Mouse (Mus musculus) fibroblast of lung, adult 2 months (primary cell): ENCODE measurements around the gene Rasgef1a.

Source experiments
- DNase-seq: peaks from one replicate; pipeline ENCODE4 v3.0.0-alpha.2; 2011; ENCODE audit warnings: low read depth

Gene Rasgef1a

DNA sequence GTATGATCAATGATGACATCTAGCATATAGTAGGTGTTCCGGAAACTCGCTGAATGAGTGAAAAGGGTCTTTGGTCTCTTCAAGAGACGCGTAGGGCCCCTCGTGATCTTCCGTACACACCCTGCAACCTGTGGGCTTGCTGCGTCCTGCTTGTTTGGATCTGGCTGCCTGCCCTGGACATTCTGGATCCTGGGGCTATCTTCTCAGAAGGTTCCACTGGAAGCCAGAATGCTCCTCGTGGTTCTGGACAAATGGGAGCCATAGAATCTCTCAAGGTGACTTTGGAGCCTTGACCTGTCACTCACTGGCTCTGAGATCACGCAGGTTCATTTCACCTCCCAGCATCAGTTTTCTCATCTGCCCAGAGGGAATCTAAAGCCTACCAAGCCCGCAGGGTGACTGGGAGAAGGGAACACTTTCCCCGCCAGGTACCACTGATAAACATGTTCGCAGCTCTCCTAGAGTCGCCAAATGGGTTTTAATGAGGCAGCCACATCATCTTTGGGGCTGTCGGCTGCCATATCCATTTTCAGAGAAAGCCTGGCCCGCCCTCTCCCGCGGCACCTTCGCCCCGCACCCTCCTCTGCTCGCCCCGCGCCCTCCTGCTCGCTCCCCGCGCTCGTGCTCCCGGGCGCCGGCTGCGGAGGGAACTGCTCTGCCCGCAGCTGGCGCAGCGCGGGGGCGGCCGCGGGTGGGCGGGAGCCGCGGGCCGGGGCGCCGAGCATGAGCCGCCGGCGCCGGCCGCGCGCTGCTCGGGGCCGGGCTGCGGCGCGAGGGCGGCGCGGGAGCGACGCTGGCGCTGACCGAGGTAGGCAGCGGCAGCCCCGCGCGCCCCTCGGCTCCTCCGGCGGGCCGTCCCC is at the start of gene Rasgef1a:
Gene Rasgef1a (plus strand): TSS at position 683 of the 860 bp plus-strand sequence.
- DNase-seq: no peak

DNA sequence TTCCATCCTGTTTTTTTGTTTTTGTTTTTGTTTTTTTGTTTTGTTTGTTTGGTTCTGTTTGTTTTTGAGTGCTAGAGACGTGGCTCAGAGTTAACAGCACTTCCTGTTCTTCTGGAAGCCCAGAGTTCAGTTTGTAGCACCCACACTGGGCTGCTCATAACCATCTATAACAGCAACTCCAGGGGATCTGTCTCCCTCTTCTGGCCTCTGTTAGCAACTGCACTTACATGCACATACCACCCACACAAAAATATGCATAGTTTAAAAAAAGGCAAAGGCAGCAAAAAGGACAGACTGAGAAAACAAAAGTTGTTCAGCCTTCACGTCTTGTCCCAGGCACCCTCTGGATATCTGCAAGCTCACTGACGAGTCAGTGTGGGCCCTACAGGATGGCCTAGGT is 48.0 kb upstream of the Rasgef1a start:
- no peak for DNase-seq

DNA sequence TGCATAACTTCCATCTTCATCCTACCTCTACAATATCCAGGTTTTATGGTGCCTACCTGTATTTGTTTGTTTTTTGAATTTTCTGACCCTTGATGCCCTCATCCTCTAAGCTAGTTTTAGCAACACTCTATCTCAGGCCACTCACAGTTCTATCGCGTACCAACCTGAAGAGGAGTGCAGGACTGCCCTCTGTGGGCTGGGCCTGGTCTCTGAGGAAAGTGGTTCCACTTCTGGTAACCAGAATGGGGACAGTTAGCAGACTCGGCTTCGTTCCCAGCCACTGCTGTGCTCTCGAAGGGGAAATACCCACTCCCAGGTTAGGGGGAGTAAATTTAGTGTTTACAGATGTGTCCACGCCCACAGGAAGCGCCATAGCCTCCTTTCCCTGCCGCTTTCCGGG is 44.5 kb upstream of the Rasgef1a start:
- DNase-seq: no peak

DNA sequence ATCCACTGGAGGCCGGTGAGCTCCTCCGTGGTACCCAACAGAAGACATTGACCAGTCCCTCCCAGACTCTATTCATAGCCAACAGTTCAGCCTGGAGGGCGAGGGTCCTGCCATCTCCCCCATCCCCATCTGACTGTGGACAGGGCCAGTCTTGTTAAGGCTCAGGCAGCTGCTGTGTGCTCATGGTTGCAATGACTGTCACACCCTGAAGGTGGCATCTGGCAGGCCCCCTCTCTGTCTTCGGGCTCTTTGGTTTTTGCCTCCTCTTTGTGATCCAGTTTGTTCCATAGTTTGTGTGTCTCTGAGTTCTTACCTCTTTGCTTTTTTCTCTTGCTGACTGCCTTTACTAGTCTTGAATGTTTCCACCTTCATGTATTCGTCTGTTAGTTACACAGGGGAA is 24.1 kb upstream of the Rasgef1a start:
- DNase-seq: no peak

DNA sequence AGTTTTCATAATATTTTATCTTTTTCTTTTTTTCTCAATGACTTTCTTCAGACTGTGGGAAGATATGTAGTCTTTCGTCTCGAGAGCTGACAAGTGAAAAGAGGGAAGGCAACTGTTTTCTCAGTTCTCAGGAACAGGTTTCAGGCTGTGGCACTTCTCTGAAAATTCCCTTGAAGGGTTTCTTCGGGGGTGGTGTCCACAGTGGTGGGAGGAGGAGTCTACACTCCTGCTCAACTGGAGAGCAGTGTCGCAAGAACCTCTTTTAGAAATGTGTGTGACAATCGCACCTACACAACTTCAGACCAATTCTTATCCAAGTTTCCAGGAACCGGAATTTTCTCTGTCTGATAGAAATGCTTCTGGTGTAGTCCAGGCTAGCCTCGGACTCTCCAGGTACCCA is 22.0 kb upstream of the Rasgef1a start:
- DNase-seq: no peak

DNA sequence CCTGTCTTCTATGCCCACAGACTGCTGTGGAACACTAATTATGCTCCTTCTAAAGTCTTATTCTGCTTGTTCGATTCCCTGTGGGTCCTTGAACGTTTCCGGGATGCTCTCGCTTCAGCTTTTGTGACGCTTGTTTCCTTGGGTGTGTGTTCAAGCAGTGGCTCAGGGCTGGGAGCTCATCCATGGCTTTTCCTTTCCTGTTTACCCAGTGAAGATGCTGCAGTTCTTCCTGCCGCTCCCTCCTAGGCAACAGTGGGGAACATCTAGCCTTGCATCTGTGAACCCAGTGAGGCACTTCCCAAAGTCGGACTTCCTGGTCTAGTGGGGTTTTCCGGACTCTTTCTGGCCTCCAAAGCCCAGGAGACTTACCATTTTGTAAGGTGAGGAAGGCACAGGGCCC is 20.6 kb upstream of the Rasgef1a start:
- no peak for DNase-seq

DNA sequence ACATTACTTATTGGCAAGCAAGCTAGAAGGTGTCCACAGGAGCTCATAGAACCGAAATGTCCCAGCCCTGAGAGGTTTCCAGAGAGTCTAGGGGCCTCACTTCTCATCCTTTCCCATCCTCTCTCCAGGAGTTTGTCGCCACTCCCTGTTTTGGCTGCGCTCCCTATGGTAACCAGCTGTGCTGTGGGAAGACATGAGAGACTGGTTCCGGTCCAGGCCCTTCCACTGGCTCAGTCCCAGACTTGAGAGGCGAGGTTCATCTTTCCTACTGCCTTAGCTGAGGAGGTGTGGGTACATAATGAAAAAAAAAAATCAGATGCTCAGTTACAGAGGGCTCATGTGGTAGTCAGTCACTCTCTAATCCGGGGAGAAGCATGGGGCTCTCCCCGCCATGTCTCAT is 19.9 kb upstream of the Rasgef1a start:
- no peak for DNase-seq

DNA sequence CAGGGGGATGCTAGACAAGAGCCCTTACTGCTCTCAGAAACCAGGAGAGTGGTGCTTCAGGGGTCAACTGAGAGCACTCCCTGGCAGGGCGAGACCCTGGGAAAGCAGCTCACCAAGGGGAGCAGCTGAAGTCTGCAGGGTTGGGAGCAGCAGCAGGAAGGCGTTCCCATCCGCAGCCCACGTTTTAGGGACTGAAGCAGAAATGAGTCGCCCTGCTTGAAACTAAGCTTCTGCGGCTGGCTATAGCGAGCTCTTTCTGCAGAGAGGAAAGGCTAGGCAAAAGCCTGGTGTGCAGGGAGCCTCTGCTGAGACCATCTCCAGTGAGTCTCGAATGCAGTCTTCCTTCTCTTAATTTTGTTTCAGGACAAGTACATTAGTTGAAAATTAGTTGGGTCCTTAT is 19.3 kb upstream of the Rasgef1a start:
- no peak for DNase-seq

DNA sequence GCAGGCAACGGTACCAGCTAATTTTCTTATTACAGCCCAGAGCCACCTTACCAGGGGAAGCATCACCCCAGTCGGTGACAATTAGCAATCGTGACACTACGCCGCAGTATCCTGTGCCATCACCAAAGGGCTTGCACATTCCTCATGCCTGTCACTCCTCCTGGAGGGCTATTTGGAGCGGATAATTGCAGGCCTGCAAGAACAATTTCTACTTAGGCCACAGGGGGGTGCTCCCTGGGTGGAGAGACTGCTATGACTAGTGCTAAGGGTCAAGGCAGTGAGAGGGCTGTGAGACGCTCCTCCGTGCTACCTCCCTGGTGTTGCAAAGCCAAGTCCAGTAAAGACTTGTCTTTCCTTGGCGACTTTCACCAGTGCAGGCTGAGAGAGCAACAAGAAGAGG is 16.1 kb upstream of the Rasgef1a start:
- no peak for DNase-seq

DNA sequence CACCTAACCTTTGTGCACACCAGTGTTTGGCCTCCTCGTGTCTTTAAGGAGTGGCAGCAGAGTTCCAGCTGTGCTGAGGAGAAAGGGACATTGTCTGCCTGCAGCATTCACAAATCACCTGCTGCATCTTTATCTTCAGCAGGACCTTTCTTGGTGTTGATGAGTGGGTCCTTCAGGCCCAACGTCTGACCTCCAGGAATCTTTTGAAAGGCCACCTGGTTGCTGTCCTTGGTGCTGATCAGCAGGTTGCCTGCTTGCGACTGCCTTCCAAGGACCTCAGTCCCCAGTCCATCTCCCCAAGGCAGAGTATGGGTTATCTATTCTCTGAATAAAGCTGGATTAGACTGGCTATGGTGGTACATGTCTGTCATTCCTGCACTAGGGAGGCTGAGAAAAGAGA is 10.0 kb upstream of the Rasgef1a start:
- DNase-seq: no peak

DNA sequence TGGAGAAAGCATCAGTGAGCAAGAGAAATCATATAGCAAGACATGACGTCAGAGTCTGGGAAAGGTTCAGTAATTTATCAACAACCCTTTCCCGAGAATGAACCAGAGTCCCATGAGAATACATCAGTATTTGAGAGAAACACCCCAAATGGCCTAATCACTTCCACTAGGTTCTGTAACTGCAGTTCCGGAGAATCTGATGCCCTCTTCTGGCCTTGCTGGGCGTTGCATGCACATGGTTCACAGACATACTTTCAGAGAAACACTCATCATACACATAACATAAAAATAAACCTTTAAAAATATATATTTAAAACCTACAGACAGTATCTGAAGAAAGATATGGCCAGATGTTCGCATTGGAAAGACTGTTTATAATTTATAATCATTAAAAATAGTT is 3.9 kb upstream of the Rasgef1a start:
- no peak for DNase-seq

DNA sequence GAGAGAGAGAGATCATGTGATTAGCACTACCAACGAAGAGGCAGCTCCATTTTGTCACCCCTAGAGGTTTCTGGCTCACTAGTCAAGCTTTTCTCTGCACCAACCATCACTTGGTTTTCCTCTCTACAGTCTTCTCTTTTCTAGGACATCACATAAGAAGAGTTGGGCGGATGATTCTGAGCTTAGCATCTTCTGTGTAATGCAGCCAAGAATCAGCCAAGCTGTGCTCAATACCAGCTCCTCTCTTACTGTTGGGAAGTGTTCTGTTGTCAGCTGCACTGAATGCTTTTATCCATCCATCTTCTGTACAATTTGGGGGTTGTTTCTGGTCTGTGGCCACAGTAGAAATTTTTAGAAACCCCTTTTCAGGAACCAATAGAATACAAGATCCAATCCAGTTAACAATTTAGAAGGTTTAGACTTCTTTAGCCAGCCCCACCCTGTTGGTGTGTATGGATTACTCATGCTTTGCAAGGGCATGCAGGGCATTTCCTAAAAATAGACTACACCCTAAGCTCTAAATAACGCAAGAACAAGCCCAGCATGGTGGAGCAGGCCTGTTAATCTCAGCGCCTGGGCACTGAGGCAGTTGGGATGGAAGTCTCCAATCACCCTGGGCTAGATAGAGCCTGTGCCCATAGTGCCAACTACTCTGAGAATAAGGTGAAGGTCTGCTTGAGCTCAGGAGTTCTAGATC is 3.2 kb upstream of the Rasgef1a start:
- peak; percentile 8 for DNase-seq

DNA sequence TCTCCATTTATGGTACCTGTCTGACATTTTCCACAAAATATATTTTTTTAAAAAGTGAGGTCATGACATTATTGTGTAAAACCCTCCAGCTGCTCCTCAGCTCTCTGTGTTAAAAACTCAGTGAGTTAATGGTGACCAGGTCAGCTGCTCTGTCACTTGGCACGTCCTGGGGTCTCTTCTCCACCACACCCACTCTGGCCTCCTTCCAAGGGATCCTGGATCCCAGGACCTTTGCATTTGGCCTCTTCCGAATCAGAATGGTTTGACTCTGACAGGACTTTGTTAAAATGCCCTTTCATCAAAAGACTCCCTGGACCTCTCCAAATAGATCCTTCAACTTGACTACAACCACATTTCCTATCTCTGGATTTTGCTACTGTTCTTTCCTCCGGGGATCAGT is 982 bp upstream of the Rasgef1a start:
- DNase-seq: no peak

DNA sequence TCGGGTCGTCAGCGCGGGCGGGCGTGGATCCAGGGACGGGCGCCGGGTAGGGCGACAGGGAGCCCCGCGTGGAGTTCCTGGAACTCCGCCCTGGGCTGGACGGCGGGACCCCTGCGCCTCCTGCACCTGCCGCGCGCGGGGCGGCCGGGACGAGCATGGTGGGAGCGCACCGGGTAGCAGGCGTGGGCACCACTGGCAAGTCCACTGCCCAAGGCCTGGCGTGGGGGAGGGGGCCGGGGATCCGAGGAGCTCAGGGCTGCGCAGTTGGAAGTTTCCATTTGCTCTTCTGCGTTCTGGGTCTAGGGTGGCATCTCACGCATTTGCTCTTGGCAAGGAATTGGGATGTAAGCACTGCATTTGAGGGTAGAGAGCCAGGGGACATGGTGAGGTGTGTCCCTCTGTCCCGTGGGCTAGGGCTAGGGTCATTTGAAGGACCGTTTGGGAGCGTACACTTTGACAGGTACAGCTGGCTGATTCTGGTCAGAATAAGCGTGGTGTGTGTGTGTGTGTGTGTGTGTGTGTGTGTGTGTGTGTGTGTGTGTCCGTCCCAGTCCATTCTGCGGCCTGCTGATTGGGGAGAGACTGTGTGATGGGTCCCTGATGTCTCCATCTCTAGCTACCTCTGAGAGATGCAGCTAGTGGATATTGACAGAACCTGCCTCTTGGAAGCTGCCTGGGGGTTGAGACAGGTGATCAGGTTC is 528 bp downstream of the Rasgef1a start:
- DNase-seq: no peak

DNA sequence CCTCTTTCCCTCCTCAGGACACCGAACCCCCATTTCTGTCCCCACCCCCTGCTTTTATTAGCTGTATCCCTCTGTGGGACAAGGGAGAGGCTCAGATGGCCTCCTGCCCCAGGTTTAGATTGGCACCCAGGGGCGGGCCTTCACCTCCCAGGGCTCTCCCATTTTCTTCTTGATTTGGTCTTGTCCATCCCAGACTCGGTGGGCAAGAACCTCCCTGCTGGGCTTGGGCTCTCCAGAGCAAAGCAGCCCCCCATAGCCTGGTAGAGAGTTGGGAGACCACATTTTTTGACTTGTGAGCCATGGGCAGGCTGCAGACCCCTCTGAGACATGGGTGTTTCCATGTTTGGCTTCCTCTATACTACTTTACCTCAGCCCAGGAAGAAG is 1.1 kb downstream of the Rasgef1a start:
- no peak for DNase-seq

DNA sequence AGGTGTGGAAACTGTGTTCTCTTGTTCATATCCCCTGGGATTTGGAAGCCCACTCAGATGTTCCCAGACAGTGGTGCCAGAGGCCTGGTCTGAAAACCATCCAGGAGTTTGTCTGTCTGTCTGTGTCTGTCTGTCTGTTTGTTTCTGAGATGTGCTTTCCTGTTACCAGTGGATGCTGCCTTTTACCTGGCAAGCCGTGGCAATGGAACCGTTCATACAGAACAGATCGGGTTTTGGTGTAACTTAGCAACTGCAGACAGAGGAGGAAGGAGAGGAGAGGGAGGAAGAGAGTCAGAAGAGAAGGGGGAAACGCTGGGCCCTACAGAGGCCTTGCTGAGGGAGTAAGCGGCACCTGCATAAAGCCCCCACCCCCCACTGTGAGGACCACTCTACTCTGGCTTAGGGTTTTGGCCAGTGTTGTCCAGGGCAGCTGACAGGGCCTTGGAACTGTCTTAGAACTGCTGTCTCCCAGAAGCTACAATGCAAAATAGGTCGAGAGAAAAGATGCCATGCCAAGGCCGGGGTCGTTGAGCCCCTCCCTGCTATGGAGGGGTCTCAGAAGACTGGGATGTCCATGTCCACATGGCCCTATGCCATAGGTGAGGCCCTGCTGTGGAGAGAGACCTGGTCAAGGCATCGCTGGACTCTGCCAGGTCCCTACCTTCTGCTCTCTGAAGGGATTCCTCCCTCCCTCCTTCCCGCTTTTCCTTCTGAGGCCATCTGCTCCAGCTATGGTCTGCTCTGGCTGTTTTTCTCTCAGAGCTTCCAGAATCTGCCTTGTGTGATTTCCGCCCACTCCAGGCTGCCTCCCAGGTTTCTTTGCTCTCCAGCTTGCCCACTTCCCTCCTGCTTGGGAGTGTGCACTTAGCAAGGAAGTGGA is 2.0 kb downstream of the Rasgef1a start:
- DNase-seq: no peak

DNA sequence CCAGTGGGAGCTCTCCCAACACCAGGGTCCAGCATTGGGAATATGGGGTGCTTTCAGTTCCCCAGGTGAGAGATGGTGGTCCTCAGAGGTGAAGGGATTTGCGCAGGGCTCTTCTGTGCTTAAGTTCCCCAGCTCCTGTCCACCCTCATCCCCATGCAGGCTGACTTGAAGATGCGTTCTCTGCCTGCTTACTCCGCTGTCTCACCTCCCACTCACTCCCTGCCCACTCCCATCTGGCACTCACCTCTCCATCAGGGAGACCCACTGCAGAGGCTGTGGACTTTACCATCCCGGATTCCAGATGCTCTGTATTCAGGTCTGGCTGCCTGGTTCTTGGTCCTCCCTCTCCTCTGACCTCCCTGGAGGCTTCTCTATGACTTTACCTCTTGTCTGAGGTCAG is 3.6 kb downstream of the Rasgef1a start:
- DNase-seq: no peak

DNA sequence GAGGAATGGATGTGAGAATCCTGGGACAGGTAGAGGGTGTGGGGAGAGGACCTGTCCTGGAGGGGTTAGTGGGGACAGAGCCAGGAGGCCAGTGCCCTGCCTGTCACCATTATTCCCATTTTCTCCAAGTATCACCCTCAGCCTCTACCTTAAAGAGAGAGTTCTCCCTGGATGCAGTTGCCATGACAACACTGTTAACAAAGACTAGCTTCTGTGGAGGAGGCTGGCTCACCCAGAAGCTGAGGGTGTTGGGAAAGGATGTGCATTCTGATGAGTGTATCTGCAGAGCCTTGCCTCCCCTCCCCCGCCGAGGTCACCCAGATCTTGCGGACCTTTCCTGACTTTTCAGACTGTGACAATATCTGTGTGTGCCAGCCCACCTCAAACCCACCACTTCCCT is 4.7 kb downstream of the Rasgef1a start:
- no peak for DNase-seq

DNA sequence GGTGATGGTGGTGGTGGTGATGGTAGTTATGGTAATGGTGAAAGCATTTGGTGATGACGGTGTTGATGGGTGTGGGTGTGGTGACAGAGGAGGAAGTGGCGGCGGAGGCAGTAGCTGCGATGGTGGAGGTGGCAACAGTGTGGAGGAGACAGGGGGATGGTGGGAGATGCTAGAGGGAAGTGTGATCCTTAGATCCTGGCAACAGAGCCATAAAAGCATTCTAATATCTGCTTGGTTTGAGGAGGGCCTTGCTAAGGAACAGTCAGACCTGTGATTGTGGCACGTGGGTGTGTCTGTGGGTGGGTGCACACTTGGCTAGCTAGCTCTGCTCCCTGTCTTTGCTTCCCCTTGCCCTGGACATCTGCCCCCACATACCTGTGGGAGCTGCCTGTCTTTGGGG is 7.4 kb downstream of the Rasgef1a start:
- no peak for DNase-seq

DNA sequence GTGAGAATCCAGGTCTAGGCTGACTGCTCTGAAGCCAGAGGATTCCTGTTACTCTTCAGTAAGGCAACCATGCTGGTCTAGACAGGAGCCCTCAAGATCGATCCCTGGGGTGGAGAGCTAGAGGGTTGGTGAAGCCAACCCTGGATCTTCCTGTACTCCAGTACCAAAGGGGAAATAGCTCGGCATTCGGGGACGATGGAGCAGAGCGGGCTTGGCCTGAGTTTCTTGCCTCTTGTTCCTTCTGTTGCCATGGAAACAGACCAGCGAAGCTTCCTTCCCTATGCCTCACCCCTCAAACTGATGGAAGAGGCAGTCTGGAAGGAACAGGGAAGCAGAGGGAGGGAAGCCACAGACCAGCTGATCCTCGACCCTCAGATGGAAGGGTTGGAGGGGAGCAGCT is 8.3 kb downstream of the Rasgef1a start:
- DNase-seq: no peak

DNA sequence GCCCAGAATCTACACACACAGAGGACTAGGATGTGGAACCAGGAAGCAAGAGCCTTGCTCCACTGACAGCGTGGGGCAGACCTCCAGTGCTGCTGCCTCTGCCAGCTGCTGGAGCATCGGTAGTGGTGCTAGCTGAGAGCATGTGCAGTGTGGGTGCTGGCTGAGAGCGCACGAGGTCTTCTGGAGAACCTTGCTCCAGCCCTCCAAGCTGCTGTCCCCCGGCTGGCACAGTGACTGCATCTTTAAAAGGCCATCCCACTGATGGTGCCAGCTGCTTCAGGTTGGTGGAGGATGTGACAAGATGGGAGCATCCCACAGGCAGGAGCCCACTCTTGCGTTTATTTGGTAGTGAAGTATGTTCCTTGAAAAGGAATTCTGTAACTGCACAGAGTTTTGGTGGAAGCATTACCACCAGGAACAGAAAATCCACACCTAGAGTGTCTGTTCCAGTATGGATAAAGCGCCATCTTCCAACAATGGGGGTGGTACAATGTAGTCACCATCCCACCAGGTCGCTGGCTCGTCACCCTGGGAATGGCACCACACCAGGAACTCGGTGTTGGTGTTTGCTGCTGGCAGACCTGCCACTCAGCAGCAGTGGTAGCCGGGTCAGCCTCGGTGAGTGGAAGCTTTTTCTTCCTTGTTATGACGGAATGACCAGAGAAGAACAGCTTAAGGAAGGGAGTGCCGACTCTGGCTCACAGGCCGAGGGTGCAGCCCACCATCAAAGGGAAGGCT is 11.8 kb downstream of the Rasgef1a start:
- DNase-seq: no peak
